Mouse (Mus musculus): ENCODE measurements around the gene Cacna2d2. TPM values are rescaled to one million over a fixed set of nuclear protein-coding genes. Genes with fewer than 3 reads are reported as not detected.
A peak's percentile ranks its signal among the peaks of the same experiment; 100 is the strongest.

Cacna2d2 gene
- polyA plus RNA-seq, 1 experiment, result not detected

DNA sequence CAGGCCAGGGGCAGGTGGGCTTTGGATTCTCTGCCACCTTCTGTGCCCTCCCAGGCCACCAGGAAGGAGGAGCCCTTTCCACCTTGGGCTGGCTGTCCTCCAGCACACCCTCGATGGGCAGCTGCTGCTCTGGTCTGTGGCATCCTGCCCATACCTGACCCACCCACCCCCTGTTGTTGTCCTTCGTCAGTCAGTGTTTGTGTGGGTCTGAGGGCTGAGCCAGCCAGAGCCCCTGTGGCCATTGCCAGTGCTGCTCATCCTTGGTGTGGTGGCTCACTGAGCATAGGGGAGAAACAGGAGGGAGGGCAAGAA lies 122.9 kb downstream of the Cacna2d2 start:
- H3K4me3 ChIP-seq (ENCODE audit: insufficient read depth, low read length), result no peak overlapping the region
- no peak overlapping the region for H3K27ac ChIP-seq (ENCODE audit: insufficient read depth, low read depth, low read length)
- H3K4me1 ChIP-seq (ENCODE audit: control insufficient read depth, insufficient read depth, low read length), result no peaks in the 10 kb centered on the region
- TF ChIP-seq POLR2A (IDR thresholded peaks at IDR 0.05; ENCODE audit: borderline replicate concordance, low read depth, low read length), result no peak
- no peak for TF ChIP-seq CTCF (IDR thresholded peaks at IDR 0.05; ENCODE audit: low read depth, low read length)

DNA sequence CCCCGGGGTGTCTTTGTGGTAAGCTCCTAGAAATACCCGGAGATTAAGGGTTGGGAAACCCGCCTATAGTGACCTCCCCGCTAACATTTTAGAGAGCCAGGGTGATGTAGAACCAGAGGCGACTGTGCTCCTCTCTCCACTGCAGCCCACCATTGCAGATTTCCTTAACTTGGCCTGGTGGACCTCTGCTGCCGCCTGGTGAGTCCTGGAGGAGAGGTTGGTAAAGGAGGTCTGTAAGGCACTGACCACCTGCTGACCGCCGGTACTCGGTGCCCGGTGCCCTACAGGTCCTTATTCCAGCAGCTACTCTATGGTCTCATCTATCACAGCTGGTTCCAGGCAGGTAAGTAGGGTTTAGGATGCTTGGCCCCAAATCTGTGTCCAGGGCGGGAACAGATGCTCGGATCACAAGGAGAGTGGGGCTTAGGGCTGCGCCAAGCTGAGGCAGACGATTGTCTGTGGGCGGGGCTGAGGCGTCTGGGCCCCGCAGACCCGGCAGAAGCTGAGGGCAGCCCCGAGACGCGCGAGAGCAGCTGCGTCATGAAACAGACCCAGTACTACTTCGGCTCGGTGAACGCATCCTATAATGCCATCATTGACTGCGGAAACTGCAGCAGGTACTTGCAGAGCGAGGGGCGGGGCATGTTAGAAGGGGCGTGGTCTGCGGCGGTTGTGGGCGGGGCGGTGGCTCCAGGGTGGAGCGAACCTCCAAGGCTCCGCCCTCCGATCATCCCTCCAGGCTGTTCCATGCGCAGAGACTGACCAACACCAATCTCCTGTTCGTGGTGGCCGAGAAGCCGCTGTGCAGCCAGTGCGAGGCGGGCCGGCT lies 127.0 kb downstream of the Cacna2d2 start:
- no peak for TF ChIP-seq POLR2A (IDR thresholded peaks at IDR 0.05; ENCODE audit: borderline replicate concordance, low read depth, low read length)
- no peak for TF ChIP-seq CTCF (IDR thresholded peaks at IDR 0.05; ENCODE audit: low read depth, low read length)
- Histone ChIP-seq H3K4me3 (ENCODE audit: insufficient read depth, low read length) (peak overlapping the region; percentile 20), H3K4me1 (ENCODE audit: control insufficient read depth, insufficient read depth, low read length) (no peaks in the 10 kb centered on the region), H3K27ac (ENCODE audit: insufficient read depth, low read depth, low read length) (no peak overlapping the region)

DNA sequence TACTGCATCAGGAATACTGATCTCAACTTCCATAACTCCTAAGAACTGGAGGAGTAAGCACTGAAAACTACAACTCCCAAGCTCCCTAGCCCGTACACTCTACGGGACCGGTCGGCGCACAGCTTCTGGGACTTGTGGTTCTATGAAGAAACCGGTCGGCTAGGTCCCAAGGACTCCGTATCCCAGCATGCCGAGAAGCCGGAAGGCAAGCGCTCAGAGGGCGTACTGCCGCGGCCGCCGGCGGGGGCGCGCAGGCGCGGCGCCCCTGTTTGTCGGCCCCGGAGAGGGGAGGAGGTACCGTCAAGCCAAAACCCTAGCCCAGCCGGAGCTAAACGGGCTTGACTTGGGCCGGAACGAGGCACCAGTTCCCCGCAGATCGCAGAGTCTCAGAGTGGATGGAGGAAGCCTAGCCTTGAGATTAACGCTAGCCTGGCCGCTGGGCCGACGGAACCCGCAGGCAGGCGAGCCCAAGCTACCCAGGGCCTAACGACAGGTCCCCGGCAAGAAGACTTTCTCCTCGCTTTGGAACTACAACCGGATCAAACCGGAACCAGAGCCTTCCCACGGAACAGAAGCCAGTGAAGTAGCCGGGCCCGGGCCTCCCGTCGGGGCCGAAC lies 134.5 kb downstream of the Cacna2d2 start, which contains the start of gene Tmem115:
Gene Tmem115, plus strand, starts transcription at position 155 of the 617 bp plus-strand sequence.
- TF ChIP-seq CTCF (IDR thresholded peaks at IDR 0.05; ENCODE audit: low read depth, low read length) (no peak), POLR2A (IDR thresholded peaks at IDR 0.05; ENCODE audit: borderline replicate concordance, low read depth, low read length) (no peak)
- peak within 1 kb of the TSS; percentile 81 for H3K4me3 ChIP-seq (ENCODE audit: insufficient read depth, low read length)
- peak within 1 kb of the TSS; percentile 79 for H3K27ac ChIP-seq (ENCODE audit: insufficient read depth, low read depth, low read length)
- peaks cover 11% of the 10 kb centered on the region for H3K4me1 ChIP-seq (ENCODE audit: control insufficient read depth, insufficient read depth, low read length)

DNA sequence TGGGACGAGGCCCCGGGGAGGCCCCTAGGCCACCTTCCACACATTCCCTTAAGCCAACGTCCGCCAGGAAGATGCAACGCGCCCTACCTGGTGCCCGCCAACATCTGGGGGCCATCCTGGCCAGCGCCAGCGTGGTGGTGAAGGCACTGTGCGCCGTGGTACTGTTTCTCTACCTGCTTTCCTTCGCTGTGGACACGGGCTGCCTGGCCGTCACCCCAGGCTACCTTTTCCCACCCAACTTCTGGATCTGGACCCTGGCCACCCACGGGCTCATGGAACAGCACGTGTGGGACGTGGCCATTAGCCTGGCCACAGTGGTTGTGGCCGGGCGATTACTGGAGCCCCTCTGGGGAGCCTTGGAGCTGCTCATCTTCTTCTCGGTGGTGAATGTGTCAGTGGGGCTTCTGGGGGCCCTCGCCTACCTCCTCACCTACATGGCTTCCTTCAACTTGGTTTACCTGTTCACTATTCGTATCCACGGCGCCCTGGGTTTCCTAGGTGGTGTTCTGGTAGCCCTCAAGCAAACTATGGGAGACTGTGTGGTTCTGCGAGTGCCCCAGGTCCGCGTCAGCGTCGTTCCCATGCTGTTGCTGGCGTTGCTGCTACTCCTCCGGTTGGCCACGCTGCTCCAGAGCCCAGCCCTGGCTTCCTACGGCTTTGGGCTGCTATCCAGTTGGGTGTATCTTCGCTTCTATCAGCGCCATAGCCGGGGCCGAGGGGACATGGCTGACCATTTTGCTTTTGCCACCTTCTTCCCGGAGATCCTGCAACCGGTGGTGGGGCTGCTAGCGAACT lies 135.2 kb downstream of the Cacna2d2 start:
- H3K27ac ChIP-seq (ENCODE audit: insufficient read depth, low read depth, low read length), result peak overlapping the region; percentile 79
- peaks cover 11% of the 10 kb centered on the region for H3K4me1 ChIP-seq (ENCODE audit: control insufficient read depth, insufficient read depth, low read length)

DNA sequence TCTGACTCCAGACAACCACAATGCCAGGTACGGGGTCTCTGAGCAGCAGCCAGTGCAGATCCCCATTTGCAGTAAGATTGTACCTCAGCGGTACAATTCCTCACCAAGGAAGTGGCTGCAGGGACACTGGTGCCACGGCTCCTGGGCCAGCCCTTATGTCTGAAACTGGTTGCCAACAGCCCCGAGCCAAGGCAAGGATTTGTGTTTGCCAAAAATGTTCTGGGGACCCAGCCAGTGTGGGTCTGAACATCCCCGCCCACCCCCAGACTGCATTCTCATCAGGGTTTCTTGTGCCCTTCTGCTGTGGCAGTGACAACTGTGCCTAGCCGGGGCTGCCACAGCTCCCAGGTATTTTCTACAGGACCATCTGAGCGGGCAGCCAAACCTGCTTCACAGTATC lies 138.8 kb downstream of the Cacna2d2 start:
- peaks cover 17% of the 10 kb centered on the region for H3K4me1 ChIP-seq (ENCODE audit: control insufficient read depth, insufficient read depth, low read length)
- no peak overlapping the region for H3K4me3 ChIP-seq (ENCODE audit: insufficient read depth, low read length)
- TF ChIP-seq POLR2A (IDR thresholded peaks at IDR 0.05; ENCODE audit: borderline replicate concordance, low read depth, low read length) (no peak), CTCF (IDR thresholded peaks at IDR 0.05; ENCODE audit: low read depth, low read length) (no peak)
- no peak overlapping the region for H3K27ac ChIP-seq (ENCODE audit: insufficient read depth, low read depth, low read length)

More for the DNA sequence above, 135.2 kb downstream of the Cacna2d2 start:
- peak overlapping the region; percentile 81 for H3K4me3 ChIP-seq (ENCODE audit: insufficient read depth, low read length)
- TF ChIP-seq POLR2A (IDR thresholded peaks at IDR 0.05; ENCODE audit: borderline replicate concordance, low read depth, low read length), result no peak
- no peak for TF ChIP-seq CTCF (IDR thresholded peaks at IDR 0.05; ENCODE audit: low read depth, low read length)

DNA sequence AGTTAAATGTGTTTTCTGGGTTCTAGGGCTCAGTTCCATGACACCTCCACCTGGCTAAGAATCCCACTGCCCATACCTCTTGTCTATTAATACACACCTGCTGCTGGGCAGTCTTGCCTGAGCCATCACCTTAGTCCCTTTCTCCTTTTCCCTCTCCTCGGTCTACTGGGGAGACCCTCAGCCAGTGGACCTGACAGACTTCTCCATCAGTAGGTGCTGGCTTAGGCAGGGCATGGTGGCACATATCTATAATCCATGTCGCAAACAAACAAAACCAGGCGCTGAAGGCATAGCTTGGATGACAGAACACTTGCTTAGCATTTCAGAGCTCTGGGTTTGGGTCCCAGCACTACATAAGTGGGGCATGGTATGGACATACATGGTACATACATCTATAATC lies 139.3 kb downstream of the Cacna2d2 start:
- Histone ChIP-seq H3K4me1 (ENCODE audit: control insufficient read depth, insufficient read depth, low read length) (peaks cover 17% of the 10 kb centered on the region), H3K27ac (ENCODE audit: insufficient read depth, low read depth, low read length) (no peak overlapping the region), H3K4me3 (ENCODE audit: insufficient read depth, low read length) (no peak overlapping the region)
- no peak for TF ChIP-seq POLR2A (IDR thresholded peaks at IDR 0.05; ENCODE audit: borderline replicate concordance, low read depth, low read length)
- no peak for TF ChIP-seq CTCF (IDR thresholded peaks at IDR 0.05; ENCODE audit: low read depth, low read length)

DNA sequence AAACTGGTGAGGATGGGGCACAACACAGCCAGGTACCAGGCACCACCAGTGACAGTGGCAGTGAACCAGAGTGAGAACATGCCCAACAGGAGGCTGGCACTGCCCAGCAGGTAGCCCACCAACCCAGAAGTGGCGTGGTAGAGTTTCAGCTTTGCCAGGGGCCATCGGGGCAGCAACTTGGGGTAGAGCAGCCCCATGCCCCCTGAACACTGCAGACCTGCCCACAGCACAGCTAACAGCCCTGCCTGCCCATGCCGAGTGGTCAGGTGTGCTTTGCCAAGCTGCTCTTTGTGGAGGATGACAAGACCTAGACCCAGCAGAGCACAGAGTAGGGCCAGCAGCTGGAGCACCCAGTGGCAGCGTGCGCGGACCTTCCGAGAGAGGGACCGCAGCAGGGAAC lies 140.5 kb downstream of the Cacna2d2 start:
- no peak overlapping the region for H3K4me3 ChIP-seq (ENCODE audit: insufficient read depth, low read length)
- TF ChIP-seq POLR2A (IDR thresholded peaks at IDR 0.05; ENCODE audit: borderline replicate concordance, low read depth, low read length), result no peak
- no peak for TF ChIP-seq CTCF (IDR thresholded peaks at IDR 0.05; ENCODE audit: low read depth, low read length)
- no peak overlapping the region for H3K27ac ChIP-seq (ENCODE audit: insufficient read depth, low read depth, low read length)
- peaks cover 17% of the 10 kb centered on the region for H3K4me1 ChIP-seq (ENCODE audit: control insufficient read depth, insufficient read depth, low read length)

DNA sequence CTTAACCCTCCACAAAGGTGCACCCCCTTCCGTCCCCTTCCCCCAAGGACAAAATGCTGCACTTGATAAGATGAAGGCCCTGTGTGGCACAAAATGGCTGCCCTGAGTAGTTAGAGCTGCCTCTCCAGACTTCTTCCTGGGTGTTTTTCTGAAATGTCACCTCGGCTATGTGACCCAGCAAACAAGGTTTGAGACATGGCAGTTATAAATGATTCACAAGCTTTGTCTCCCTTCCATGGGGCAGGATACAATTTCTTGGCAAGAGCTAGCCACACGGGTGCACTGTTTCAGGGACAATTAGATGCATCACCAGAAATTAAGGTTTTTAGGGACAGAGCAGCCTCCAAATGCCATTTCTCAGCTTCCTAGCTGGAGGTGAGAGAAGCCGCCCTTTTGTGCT lies 141.0 kb downstream of the Cacna2d2 start:
- Histone ChIP-seq H3K27ac (ENCODE audit: insufficient read depth, low read depth, low read length) (no peak overlapping the region), H3K4me1 (ENCODE audit: control insufficient read depth, insufficient read depth, low read length) (peaks cover 17% of the 10 kb centered on the region), H3K4me3 (ENCODE audit: insufficient read depth, low read length) (no peak overlapping the region)
- no peak for TF ChIP-seq POLR2A (IDR thresholded peaks at IDR 0.05; ENCODE audit: borderline replicate concordance, low read depth, low read length)

DNA sequence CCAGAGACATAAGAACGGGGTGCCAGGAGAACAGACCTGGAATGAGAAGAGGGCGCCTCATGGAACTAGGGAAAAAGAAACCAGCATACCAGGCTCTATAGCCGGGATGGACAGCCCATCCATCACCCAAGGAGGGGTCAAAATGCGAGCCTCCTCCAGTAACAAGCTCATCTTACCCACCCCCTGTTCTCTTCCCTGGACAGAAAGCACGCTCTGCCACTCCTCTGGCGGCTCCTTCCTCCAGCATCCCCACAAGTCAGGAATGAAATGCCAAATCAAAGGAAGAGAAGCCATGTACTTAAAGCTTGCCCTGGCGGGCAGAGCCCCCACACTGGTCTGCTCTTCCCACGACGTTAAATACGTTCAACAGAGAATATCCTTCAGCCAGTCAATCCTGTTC lies 141.6 kb downstream of the Cacna2d2 start:
- Histone ChIP-seq H3K4me1 (ENCODE audit: control insufficient read depth, insufficient read depth, low read length) (peaks cover 15% of the 10 kb centered on the region), H3K4me3 (ENCODE audit: insufficient read depth, low read length) (peak overlapping the region; percentile 67), H3K27ac (ENCODE audit: insufficient read depth, low read depth, low read length) (no peak overlapping the region)
- TF ChIP-seq POLR2A (IDR thresholded peaks at IDR 0.05; ENCODE audit: borderline replicate concordance, low read depth, low read length), result no peak
